Mouse (Mus musculus) forebrain, embryonic 10.5 days (tissue): ENCODE measurements at regions not wholly inside any gene's neighbourhood (a gene's known extent, or its start where the extent isn't known, plus 50 kb on each side); places are given as distances from the start of the nearest gene placed in this dataset.

Experiments
- DNase-seq: peaks from one replicate; pipeline ENCODE4 v3.0.0-alpha.2; 2017; ENCODE audit warnings: low spot score; ENCODE audit errors: extremely low spot score
- H3K27ac ChIP-seq: fragments of 300-500 bp; sonication (generic); 2 replicates; pipeline ENCODE4 v1.5.1; 2016; ENCODE audit warnings: mild to moderate bottlenecking
- H3K27me3 ChIP-seq: fragments of 300-500 bp; sonication (generic); 2 replicates; pipeline ENCODE4 v1.6.1; 2016; ENCODE audit warnings: mild to moderate bottlenecking; ENCODE audit not compliant: poor library complexity, severe bottlenecking
- H3K36me3 ChIP-seq: fragments of 300-500 bp; sonication (generic); replicated peaks from 2 replicates; pipeline ENCODE4 v1.6.1; 2016; ENCODE audit warnings: mild to moderate bottlenecking, moderate library complexity
- H3K4me1 ChIP-seq: fragments of 300-500 bp; sonication (generic); 2 replicates; pipeline ENCODE4 v1.6.1; 2016
- H3K4me3 ChIP-seq: fragments of 300-500 bp; sonication (generic); 2 replicates; pipeline ENCODE4 v1.5.1; 2016; ENCODE audit warnings: mild to moderate bottlenecking, moderate library complexity
- H3K9me3 ChIP-seq: fragments of 300-500 bp; sonication (generic); 2 replicates; pipeline ENCODE4 v1.6.1; 2016; ENCODE audit warnings: mild to moderate bottlenecking, moderate library complexity
- WGBS: fragments of 180-500 bp; shearing (Covaris S2); methylation state at CpG from one replicate; pipeline ENCODE4 v1.1.7; 2016; 5-methylcytosine and 5-hydroxymethylcytosine counted together

DNA sequence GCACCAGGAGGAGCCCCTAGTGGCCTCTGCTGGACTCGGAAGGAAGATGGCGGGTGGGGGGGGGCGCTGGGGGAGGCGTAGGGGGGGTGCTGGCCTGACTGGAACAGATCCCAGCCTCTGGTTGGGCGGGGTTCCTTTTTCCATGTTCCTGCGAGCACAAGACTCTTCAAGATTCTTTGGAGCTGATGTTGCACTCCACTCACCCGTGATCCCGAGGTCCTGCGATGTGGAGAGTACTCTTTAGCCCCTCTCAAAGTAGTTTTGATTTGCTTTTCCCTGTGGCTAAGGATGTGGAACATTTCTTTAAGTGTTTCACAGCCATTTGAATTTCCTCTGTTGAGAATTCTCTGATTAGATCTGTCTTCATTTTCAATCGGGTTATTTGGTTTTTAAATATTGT lies 269.8 kb upstream of the 2610301B20Rik start:
- H3K27ac ChIP-seq, result no peak overlapping the region
- no peaks in the 10 kb centered on the region for H3K27me3 ChIP-seq
- H3K9me3 ChIP-seq, result no peaks in the 10 kb centered on the region
- H3K4me1 ChIP-seq, result no peaks in the 10 kb centered on the region
- H3K36me3 ChIP-seq, result no peaks in the 10 kb centered on the region
- no peak overlapping the region for H3K4me3 ChIP-seq
- WGBS, result 85% methylated on average over 10 of the region's 10 CpGs
- DNase-seq, result no peak

DNA sequence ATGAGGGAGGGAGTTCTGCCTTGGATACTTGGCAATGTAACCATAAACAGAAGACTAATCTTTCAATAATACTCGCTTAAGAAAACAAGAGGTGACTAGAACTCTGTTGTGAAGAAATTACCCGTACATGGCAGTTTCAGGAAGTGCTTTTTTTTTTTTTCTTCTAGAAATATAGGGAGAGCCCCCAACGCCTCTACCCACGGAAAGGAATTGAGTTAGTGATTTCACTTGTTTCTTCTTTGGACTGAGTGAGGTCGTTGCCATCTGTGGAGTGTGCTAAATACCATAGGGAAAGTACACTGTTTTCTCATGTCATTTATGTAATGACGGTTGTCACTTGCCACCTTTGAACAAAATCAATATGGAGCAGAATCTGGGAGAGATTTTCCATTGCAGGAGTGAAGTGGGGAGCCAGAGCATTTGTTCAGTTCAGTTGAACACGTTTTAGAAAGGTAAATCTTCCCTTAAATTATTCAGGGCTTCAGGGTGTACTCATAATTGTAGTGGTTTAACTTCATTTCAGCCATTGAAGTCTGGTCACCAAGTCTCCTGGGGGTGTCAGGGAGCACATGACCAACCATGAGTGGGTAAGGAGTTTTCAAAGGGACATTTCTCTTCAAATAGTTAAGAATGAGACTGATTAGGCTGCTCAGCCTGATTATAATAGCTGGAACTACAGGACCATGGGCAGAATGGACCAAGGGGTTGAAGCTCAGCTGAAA lies 266.3 kb upstream of the 2610301B20Rik start:
- Histone ChIP-seq H3K4me1 (no peaks in the 10 kb centered on the region), H3K36me3 (no peaks in the 10 kb centered on the region), H3K27me3 (no peaks in the 10 kb centered on the region), H3K9me3 (no peaks in the 10 kb centered on the region), H3K4me3 (no peak overlapping the region), H3K27ac (no peak overlapping the region)
- WGBS, result 84% methylated on average over 7 of the region's 7 CpGs
- no peak for DNase-seq

- no peak for DNase-seq
- WGBS, result 67% methylated on average over 1 of the region's 1 CpGs
Measured at GRCm38 (mm10) chr4:10610784-10611183, 263.5 kb upstream of the 2610301B20Rik start.

More at GRCm38 (mm10) chr4:10610784-10611183, 263.5 kb upstream of the 2610301B20Rik start:
- Histone ChIP-seq H3K27ac (no peak overlapping the region), H3K27me3 (no peaks in the 10 kb centered on the region), H3K4me3 (no peak overlapping the region), H3K9me3 (no peaks in the 10 kb centered on the region), H3K36me3 (no peaks in the 10 kb centered on the region), H3K4me1 (peaks cover 7% of the 10 kb centered on the region; the same call in 1 of the 2 replicates)
